Mouse (Mus musculus) stomach, postnatal 0 days (tissue): ENCODE measurements around the gene Fars2. TPM values are rescaled to one million over a fixed set of nuclear protein-coding genes. Genes with fewer than 3 reads are reported as not detected.

Experiments
- ATAC-seq: fragments of 200-750 bp; cut with Nextera tagmentation; 2 replicates; pipeline ENCODE4 v1.8.0; 2017; ENCODE audit not compliant: low FRiP score, low TSS enrichment
- DNase-seq: peaks from one replicate; pipeline ENCODE4 v3.0.0-alpha.2; 2016; ENCODE audit warnings: low spot score
- H3K27ac ChIP-seq: fragments of 300-500 bp; sonication (generic); replicated peaks from 2 replicates; pipeline ENCODE4 v1.5.1; 2014; ENCODE audit warnings: mild to moderate bottlenecking, control low read depth
- H3K27me3 ChIP-seq: fragments of 300-500 bp; sonication (generic); 2 replicates; pipeline ENCODE4 v1.6.1; 2014; ENCODE audit warnings: low read length; ENCODE audit not compliant: control insufficient read depth, insufficient read depth
- H3K36me3 ChIP-seq: fragments of 300-500 bp; sonication (generic); 2 replicates; pipeline ENCODE4 v1.6.1; 2014; ENCODE audit warnings: low read length, mixed read lengths; ENCODE audit not compliant: control insufficient read depth, insufficient read depth
- H3K4me1 ChIP-seq: fragments of 300-500 bp; sonication (generic); replicated peaks from 2 replicates; pipeline ENCODE4 v1.6.1; 2014; ENCODE audit warnings: antibody characterized with exemption; ENCODE audit not compliant: control insufficient read depth, insufficient read depth
- H3K4me2 ChIP-seq: fragments of 300-500 bp; sonication (generic); replicated peaks from 2 replicates; pipeline ENCODE4 v1.6.1; 2014; ENCODE audit warnings: low read depth, mild to moderate bottlenecking, control low read depth, moderate library complexity
- H3K4me3 ChIP-seq: fragments of 300-500 bp; sonication (generic); 2 replicates; pipeline ENCODE4 v1.5.1; 2014; ENCODE audit warnings: low read depth, low read length, control low read depth
- H3K9ac ChIP-seq: fragments of 300-500 bp; sonication (generic); 2 replicates; pipeline ENCODE4 v1.6.1; 2014; ENCODE audit warnings: mild to moderate bottlenecking, low read length, control low read depth, mixed read lengths
- H3K9me3 ChIP-seq: fragments of 300-500 bp; sonication (generic); 2 replicates; pipeline ENCODE4 v1.6.1; 2016; ENCODE audit warnings: low read length; ENCODE audit not compliant: control insufficient read depth
- CTCF ChIP-seq: IDR thresholded peaks from 2 replicates; pipeline ENCODE4 v1.5.1; 2016; ENCODE audit warnings: antibody characterized with exemption, low read depth, mild to moderate bottlenecking, moderate library complexity
- EP300 ChIP-seq: optimal IDR thresholded peaks from 2 replicates; pipeline ENCODE3; 2016; ENCODE audit warnings: antibody characterized with exemption
- WGBS: fragments of 180-500 bp; shearing (Covaris S2); extraction: QIAGEN DNeasy Blood & Tissue Kit; methylation state at CpG from one replicate; pipeline ENCODE4 v1.1.7; 2014; 5-methylcytosine and 5-hydroxymethylcytosine counted together
- polyA plus RNA-seq: library from polyadenylated mRNA; unstranded; fragments of >200 nt; fragmentation: Nextera tagmentation; extraction: Ambion mirVana; gene quantifications from 2 replicates; pipeline ENCODE4 v1.2.1, GENCODE M21; 2015

The Fars2 gene
- polyA plus RNA-seq, 1 experiment from 2014 or later = 31.7 TPM

GRCm38 (mm10) chr13:36193484-36194113 lies 76.4 kb downstream of the Fars2 start:
- Histone ChIP-seq H3K27ac (no peak overlapping the region), H3K4me1 (no peaks in the 10 kb centered on the region), H3K36me3 (no peaks in the 10 kb centered on the region), H3K9me3 (no peaks in the 10 kb centered on the region), H3K4me3 (no peak overlapping the region), H3K4me2 (no peak overlapping the region), H3K9ac (no peak overlapping the region), H3K27me3 (no peaks in the 10 kb centered on the region)
- ATAC-seq (no peak), DNase-seq (no peak)
- no peak for TF ChIP-seq EP300
- no peak for TF ChIP-seq CTCF
- 80% methylated on average over 5 of the region's 5 CpGs for WGBS

DNA sequence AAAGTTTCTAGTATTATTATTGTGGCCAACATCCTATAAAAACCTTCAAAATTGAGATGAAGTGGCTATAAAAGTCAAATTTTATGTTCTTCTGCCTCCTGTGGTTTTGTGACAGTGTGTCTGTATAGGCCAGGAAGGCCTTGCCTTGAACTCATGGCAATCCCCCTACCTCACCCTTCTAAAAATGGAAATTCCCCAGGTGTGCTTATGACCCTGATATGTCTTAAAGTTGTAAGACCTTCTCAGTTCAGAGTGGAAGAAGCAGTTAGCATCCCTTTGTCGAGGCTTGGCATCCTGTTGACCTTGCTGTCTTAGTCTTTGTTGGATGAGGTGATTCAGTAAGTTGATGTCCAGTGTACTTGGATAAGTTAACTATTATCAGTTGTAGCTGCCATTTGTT lies 82.1 kb downstream of the Fars2 start:
- ATAC-seq (no peak), DNase-seq (no peak)
- Histone ChIP-seq H3K27me3 (no peaks in the 10 kb centered on the region), H3K4me3 (no peak overlapping the region), H3K9ac (no peak overlapping the region), H3K27ac (no peak overlapping the region), H3K4me1 (no peaks in the 10 kb centered on the region), H3K36me3 (no peaks in the 10 kb centered on the region), H3K4me2 (no peak overlapping the region), H3K9me3 (no peaks in the 10 kb centered on the region)
- WGBS = 90% methylated on average over 1 of the region's 1 CpGs
- TF ChIP-seq CTCF = no peak
- TF ChIP-seq EP300 = no peak

DNA sequence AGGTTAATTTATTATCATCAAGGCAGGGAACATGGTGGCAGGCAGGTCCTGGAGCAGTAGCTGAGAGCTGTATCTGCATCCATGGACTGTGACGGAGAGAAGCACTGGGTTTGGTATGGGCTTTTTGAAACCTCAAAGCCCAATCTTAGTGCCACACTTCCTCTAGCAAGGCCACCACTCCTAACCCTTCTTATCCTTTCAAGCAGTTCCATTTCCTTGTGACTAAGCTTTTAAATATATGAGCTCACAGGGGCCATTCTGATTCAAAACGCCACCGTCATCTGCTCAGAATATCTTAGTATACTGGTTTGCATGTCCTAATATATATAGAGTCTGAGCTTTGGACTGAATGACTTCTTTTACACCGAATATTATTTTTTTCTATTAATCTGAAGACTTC lies 83.2 kb downstream of the Fars2 start:
- WGBS = 77% methylated on average over 4 of the region's 4 CpGs
- no peak for DNase-seq
- Histone ChIP-seq H3K9me3 (no peaks in the 10 kb centered on the region), H3K36me3 (no peaks in the 10 kb centered on the region), H3K9ac (no peak overlapping the region), H3K27ac (no peak overlapping the region), H3K4me2 (no peak overlapping the region), H3K4me3 (no peak overlapping the region), H3K4me1 (no peaks in the 10 kb centered on the region), H3K27me3 (no peaks in the 10 kb centered on the region)
- ATAC-seq = peak; percentile 72
- no peak for TF ChIP-seq CTCF
- TF ChIP-seq EP300 = no peak

DNA sequence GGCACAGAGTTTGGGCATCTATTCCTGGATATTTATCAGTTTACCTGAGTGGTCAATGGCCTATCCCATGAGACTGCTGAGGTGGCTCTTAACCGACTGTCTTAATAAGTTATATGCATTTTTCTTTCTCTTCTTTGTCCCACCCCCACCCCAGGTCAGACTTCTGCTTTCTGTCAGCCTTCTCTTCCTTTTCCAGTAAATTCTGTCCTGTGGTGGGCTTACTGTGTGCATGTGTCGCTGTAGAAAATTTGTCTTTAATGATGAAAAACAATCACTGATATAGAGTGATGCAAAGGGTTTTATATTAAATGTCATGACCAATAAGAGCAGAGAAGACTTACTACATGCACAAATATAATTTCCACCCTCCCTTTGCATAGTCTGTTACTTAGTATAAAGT lies 85.3 kb downstream of the Fars2 start:
- DNase-seq = no peak
- 75% methylated on average over 2 of the region's 2 CpGs for WGBS
- no peak overlapping the region for H3K27ac ChIP-seq
- no peak for TF ChIP-seq CTCF
- no peak for TF ChIP-seq EP300
- H3K4me1 ChIP-seq = no peaks in the 10 kb centered on the region
- H3K4me2 ChIP-seq = no peak overlapping the region
- H3K27me3 ChIP-seq = no peaks in the 10 kb centered on the region
- no peaks in the 10 kb centered on the region for H3K36me3 ChIP-seq
- no peaks in the 10 kb centered on the region for H3K9me3 ChIP-seq
- H3K9ac ChIP-seq = no peak overlapping the region
- ATAC-seq = no peak
- H3K4me3 ChIP-seq = no peak overlapping the region

- Histone ChIP-seq H3K9ac (no peak overlapping the region), H3K4me1 (no peaks in the 10 kb centered on the region), H3K9me3 (no peaks in the 10 kb centered on the region), H3K4me3 (no peak overlapping the region), H3K36me3 (no peaks in the 10 kb centered on the region), H3K27ac (no peak overlapping the region), H3K4me2 (no peak overlapping the region), H3K27me3 (no peaks in the 10 kb centered on the region)
- TF ChIP-seq CTCF = no peak
- no peak for TF ChIP-seq EP300
- peak; percentile 46 for DNase-seq
- 81% methylated on average over 6 of the region's 6 CpGs for WGBS
- ATAC-seq = peak; percentile 88
Observed at GRCm38 (mm10) chr13:36203014-36203413, 85.8 kb downstream of the Fars2 start.

- H3K27me3 ChIP-seq = no peaks in the 10 kb centered on the region
- no peak for TF ChIP-seq CTCF
- TF ChIP-seq EP300 = no peak
- ATAC-seq (no peak), DNase-seq (no peak)
- no peaks in the 10 kb centered on the region for H3K36me3 ChIP-seq
- no peaks in the 10 kb centered on the region for H3K4me1 ChIP-seq
- no peak overlapping the region for H3K9ac ChIP-seq
- H3K9me3 ChIP-seq = no peaks in the 10 kb centered on the region
- WGBS = 85% methylated on average over 3 of the region's 3 CpGs
- H3K4me2 ChIP-seq = no peak overlapping the region
- no peak overlapping the region for H3K27ac ChIP-seq
- no peak overlapping the region for H3K4me3 ChIP-seq
Observed at GRCm38 (mm10) chr13:36204320-36204719, 87.1 kb downstream of the Fars2 start.
